Mouse (Mus musculus) forebrain, embryonic 12.5 days (tissue): Measurements from ENCODE around the gene Fam198a. TPM values are rescaled to one million over a fixed set of nuclear protein-coding genes. Genes with fewer than 3 reads are reported as not detected.

ENCODE experiments used
- ATAC-seq: fragments of 200-750 bp; cut with Nextera tagmentation; 2 replicates; pipeline ENCODE4 v1.8.0; 2017; ENCODE audit warnings: moderate TSS enrichment; ENCODE audit not compliant: low FRiP score
- H3K27ac ChIP-seq: fragments of 300-500 bp; sonication (generic); 2 replicates; pipeline ENCODE4 v1.5.1; 2016; ENCODE audit warnings: mild to moderate bottlenecking
- H3K27me3 ChIP-seq: fragments of 300-500 bp; sonication (generic); 2 replicates; pipeline ENCODE4 v1.6.1; 2016; ENCODE audit warnings: mild to moderate bottlenecking
- H3K36me3 ChIP-seq: fragments of 300-500 bp; sonication (generic); replicated peaks from 2 replicates; pipeline ENCODE4 v1.6.1; 2016; ENCODE audit warnings: mild to moderate bottlenecking
- H3K4me1 ChIP-seq: fragments of 300-500 bp; sonication (generic); 2 replicates; pipeline ENCODE4 v1.6.1; 2016
- H3K4me2 ChIP-seq: fragments of 300-500 bp; sonication (generic); 2 replicates; pipeline ENCODE4 v1.6.1; 2016; ENCODE audit warnings: mild to moderate bottlenecking, moderate library complexity
- H3K4me3 ChIP-seq: fragments of 300-500 bp; sonication (generic); replicated peaks from 2 replicates; pipeline ENCODE4 v1.5.1; 2016; ENCODE audit warnings: mild to moderate bottlenecking
- H3K9ac ChIP-seq: fragments of 300-500 bp; sonication (generic); 2 replicates; pipeline ENCODE4 v1.6.1; 2016; ENCODE audit warnings: mild to moderate bottlenecking
- H3K9me3 ChIP-seq: fragments of 300-500 bp; sonication (generic); 2 replicates; pipeline ENCODE4 v1.6.1; 2016
- WGBS: fragments of 180-500 bp; shearing (Covaris S2); methylation state at CpG from one replicate; pipeline ENCODE4 v1.1.7; 2016; 5-methylcytosine and 5-hydroxymethylcytosine counted together
- polyA plus RNA-seq: library from polyadenylated mRNA; unstranded; fragments of >200 nt; fragmentation: Nextera tagmentation; extraction: Ambion mirVana; gene quantifications from 2 replicates; pipeline ENCODE4 v1.2.1, GENCODE M21; 2016

The Fam198a gene
- polyA plus RNA-seq, 1 experiment from 2014 or later, result 1.2 TPM

DNA sequence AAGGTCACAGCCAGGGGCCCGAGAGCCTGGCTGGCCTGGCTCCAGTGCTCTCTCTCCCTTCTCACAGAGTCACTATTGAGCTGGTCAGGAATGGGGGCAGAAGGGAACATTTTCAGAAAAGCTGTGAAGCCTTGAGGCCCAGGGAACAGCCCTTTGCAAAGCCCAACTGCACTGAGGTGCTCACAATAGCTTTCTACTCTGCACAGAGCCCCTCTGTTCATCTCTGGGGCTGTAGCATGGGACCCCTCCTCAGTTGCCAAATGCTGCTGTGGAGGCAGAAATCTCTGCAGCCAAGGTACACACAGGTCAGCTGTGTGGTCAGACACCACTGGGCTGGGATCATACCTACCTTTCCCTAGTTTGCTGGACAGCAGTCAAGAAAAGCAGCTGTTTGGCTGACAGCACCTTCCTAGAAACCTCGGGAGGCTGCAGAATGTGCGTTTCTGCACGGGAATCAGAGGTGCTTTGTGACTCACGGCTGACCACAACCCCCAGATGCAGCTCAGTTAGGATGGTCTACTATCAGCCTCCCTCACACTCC, 19.1 kb downstream of the Fam198a start:
- no peak for ATAC-seq
- Histone ChIP-seq H3K36me3 (no peaks in the 10 kb centered on the region), H3K27ac (no peak overlapping the region), H3K9me3 (no peaks in the 10 kb centered on the region), H3K9ac (no peak overlapping the region), H3K27me3 (no peaks in the 10 kb centered on the region; the same call in 1 of the 2 replicates), H3K4me1 (no peaks in the 10 kb centered on the region), H3K4me2 (no peak overlapping the region), H3K4me3 (no peak overlapping the region)
- WGBS, result 76% methylated on average over 5 of the region's 5 CpGs

DNA sequence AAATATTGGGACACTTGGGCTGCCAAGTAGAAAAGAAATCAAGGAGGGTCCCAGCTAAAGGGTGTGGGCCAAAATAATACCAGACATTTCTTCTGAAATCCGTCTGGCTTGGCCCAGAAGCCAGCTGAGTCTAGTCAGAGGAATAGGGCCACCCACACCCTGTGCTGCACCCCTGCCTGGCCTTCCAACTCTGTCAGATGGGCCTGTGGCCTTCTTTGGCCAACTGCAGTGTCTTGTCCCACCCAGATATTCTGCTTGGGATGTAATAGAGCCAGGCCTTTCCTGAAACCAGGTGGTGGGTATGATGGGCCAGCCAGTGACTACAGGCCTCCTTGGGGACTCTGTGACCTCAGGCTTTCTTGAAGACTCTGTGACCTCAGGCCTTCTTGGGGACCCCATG, 22.4 kb downstream of the Fam198a start:
- H3K27me3 ChIP-seq, result no peaks in the 10 kb centered on the region; the same call in 1 of the 2 replicates
- no peak overlapping the region for H3K9ac ChIP-seq
- 71% methylated on average over 1 of the region's 1 CpGs for WGBS
- H3K4me3 ChIP-seq, result no peak overlapping the region
- no peaks in the 10 kb centered on the region for H3K4me1 ChIP-seq
- no peaks in the 10 kb centered on the region for H3K9me3 ChIP-seq
- no peak overlapping the region for H3K27ac ChIP-seq
- ATAC-seq, result no peak
- no peak overlapping the region for H3K4me2 ChIP-seq
- no peaks in the 10 kb centered on the region for H3K36me3 ChIP-seq

DNA sequence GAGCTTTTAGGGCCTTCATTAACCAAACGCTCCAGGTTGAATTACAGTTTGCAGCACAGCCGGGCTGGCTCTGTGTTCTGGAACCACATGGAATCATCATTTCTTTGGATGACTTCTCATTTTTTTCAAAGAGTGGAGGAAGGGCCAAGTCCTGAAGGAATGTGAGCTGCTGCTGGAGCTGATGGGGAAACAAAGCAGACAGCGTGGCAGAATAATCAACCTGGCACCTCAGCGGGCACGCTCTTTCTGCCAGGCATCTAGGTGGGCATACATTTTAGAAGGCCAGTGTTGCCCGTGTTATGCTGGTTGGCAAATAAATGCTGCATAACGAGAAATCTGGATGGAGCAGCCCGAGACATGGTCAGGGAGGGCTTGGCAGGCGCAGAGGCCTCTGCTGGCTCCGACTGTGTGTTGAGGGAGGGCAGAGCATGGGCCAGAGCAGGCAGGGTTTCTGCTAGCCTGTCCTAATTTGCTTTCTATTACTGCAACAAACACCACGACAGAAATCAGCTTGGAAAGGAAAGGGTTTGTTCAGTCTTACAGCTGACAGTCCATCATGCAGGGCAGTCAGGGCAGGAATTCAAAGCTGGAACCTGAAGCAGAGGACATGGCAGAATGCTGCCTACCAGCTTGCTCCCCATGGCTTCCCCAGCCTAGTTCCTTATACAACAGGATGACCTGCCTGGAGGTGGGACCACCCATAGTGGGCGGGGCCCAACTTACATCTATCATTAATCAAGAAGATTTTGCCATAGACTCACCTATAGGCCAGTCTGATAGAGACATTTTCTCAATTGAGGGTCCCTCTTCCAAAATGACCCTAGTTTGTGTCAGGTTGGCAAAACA, 23.6 kb downstream of the Fam198a start:
- Histone ChIP-seq H3K27me3 (no peaks in the 10 kb centered on the region; the same call in 1 of the 2 replicates), H3K9ac (no peak overlapping the region), H3K4me2 (no peak overlapping the region), H3K4me1 (no peaks in the 10 kb centered on the region), H3K9me3 (no peaks in the 10 kb centered on the region), H3K4me3 (no peak overlapping the region), H3K36me3 (no peaks in the 10 kb centered on the region), H3K27ac (no peak overlapping the region)
- no peak for ATAC-seq
- 85% methylated on average over 12 of the region's 12 CpGs for WGBS

DNA sequence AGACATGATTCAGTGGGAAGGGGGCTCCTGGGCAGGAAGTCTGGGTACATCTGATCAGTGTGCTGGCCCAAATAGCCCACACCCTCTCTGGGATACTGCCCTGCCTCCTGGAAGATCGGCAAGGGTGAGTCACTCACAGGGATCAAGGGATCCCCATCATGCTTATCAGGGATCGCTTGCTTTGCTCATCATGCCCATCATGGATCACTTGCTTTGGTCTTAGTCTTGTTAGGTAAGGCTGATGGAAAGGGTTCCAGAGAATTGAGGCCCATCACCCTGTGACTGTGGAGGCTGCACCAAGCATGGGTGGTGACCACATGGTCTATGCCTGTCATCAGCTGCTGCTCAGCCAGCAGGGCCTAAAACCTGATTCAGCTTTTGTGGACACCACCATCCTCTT, 24.5 kb downstream of the Fam198a start:
- WGBS, result 87% methylated on average over 2 of the region's 2 CpGs
- Histone ChIP-seq H3K9ac (no peak overlapping the region), H3K27ac (no peak overlapping the region)

DNA sequence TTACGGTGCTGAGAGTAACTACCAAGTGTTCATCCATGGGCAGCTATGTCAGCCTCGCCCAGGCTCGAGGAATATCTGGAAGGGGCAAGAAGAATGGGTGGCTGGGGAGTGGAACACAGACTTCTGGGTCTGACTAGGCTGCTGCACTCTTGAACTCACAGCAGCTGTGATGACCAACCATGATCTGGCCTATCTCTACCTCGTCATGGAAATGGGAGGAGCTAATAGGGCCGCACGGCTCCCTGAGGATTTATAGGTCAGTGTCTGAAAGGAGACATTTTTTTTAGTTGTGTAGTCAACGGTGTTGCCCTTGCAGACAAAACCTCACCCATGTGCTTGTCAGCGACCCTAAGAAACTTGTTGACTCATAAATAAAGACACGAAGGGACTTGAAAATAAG, 30.3 kb downstream of the Fam198a start:
- H3K4me1 ChIP-seq, result 0 out of 2 replicates have a peak, but pooled peaks cover 4% of the 10 kb centered on the region
- no peak overlapping the region for H3K4me2 ChIP-seq
- no peak for ATAC-seq
- H3K9ac ChIP-seq, result no peak overlapping the region
- no peak overlapping the region for H3K27ac ChIP-seq
- no peak overlapping the region for H3K4me3 ChIP-seq
- 86% methylated on average over 9 of the region's 9 CpGs for WGBS
- no peaks in the 10 kb centered on the region for H3K9me3 ChIP-seq
- H3K36me3 ChIP-seq, result peaks cover 16% of the 10 kb centered on the region
- H3K27me3 ChIP-seq, result no peaks in the 10 kb centered on the region

More for the DNA sequence above, 24.5 kb downstream of the Fam198a start:
- Histone ChIP-seq H3K9me3 (no peaks in the 10 kb centered on the region), H3K4me1 (no peaks in the 10 kb centered on the region), H3K4me2 (no peak overlapping the region), H3K4me3 (no peak overlapping the region), H3K27me3 (no peaks in the 10 kb centered on the region; the same call in 1 of the 2 replicates), H3K36me3 (no peaks in the 10 kb centered on the region)
- no peak for ATAC-seq

DNA sequence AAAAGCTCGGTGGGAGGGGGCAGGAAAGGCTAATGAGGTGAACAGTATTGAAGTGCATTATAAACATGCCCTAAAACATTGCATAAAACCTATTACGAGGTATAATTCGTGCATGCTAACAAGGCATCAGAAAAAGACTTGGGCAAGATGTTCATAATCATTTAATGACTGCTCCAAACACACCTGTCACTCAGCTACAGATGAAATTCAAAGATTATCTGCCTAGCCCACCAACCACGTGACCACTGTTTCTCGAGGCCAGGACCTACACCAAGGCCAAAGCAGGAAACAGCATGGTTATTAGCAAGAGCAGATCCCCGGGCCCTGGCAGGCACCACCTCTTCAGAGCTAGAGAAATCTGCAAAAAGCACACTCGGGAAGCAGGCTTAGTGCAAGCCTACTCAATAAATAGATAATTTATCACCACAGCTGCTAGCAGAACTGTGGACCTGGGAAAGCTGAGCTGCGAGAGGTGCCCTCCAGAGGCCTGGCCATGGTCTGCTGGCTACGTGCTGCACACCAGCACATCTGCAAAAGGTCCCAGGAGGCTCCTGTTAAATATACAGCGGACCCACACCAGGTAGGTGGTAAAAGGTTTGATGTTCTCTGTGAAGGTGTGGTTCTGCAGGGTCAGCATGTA, 30.8 kb downstream of the Fam198a start:
- H3K27me3 ChIP-seq, result no peaks in the 10 kb centered on the region
- no peak overlapping the region for H3K27ac ChIP-seq
- peaks cover 16% of the 10 kb centered on the region for H3K36me3 ChIP-seq
- H3K4me2 ChIP-seq, result no peak overlapping the region
- no peak overlapping the region for H3K4me3 ChIP-seq
- 0 out of 2 replicates have a peak, but pooled peaks cover 4% of the 10 kb centered on the region for H3K4me1 ChIP-seq
- no peak overlapping the region for H3K9ac ChIP-seq
- ATAC-seq, result no peak
- H3K9me3 ChIP-seq, result no peaks in the 10 kb centered on the region
- 86% methylated on average over 10 of the region's 10 CpGs for WGBS

DNA sequence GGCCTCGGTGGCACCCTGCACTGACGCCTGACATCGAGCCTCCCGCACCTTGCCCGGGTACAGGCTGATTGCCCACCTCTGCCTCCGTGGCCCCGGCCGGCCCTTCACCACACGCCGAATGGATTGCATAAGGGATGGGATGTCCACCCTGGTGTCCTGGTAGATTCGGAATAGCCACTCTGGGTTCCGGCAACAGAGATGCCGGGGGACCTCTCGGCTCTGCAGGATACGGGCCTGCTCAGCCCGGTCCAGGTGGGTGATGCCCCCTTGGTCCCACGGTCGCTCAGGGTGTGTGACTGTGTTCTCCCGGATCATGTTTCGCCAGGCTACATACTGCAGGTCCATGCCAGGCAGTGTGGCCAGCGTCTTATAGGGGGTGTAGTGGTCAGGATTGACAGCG, 31.4 kb downstream of the Fam198a start:
- H3K4me3 ChIP-seq, result no peak overlapping the region
- H3K4me2 ChIP-seq, result no peak overlapping the region
- no peaks in the 10 kb centered on the region for H3K9me3 ChIP-seq
- no peak overlapping the region for H3K27ac ChIP-seq
- peaks cover 16% of the 10 kb centered on the region for H3K36me3 ChIP-seq
- no peak for ATAC-seq
- H3K27me3 ChIP-seq, result no peaks in the 10 kb centered on the region
- 97% methylated on average over 22 of the region's 22 CpGs for WGBS
- H3K4me1 ChIP-seq, result 0 out of 2 replicates have a peak, but pooled peaks cover 4% of the 10 kb centered on the region
- no peak overlapping the region for H3K9ac ChIP-seq

DNA sequence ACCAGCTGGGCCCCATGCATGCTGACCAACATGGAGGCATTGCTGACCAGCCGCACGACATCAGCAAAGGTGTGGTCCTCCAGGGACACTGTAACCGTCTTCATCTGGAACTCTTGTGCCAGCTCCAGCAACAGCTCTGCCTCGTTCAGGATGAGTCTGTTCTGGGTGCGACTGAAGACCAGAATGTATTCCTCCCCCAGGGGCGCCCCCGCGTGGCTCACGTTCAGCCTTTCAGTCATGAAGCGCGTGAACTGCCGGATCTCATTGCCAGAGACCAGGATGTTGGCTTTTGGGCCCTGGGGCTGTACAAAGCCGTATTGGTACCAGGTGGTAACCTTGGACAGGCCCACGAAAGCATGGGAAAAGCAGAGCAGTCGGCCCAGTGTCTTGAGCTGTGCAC, 31.9 kb downstream of the Fam198a start:
- Histone ChIP-seq H3K36me3 (peaks cover 16% of the 10 kb centered on the region), H3K4me3 (no peak overlapping the region), H3K4me1 (0 out of 2 replicates have a peak, but pooled peaks cover 4% of the 10 kb centered on the region), H3K27me3 (no peaks in the 10 kb centered on the region), H3K4me2 (no peak overlapping the region), H3K9ac (no peak overlapping the region), H3K9me3 (no peaks in the 10 kb centered on the region), H3K27ac (no peak overlapping the region)
- ATAC-seq, result no peak
- 89% methylated on average over 15 of the region's 15 CpGs for WGBS

DNA sequence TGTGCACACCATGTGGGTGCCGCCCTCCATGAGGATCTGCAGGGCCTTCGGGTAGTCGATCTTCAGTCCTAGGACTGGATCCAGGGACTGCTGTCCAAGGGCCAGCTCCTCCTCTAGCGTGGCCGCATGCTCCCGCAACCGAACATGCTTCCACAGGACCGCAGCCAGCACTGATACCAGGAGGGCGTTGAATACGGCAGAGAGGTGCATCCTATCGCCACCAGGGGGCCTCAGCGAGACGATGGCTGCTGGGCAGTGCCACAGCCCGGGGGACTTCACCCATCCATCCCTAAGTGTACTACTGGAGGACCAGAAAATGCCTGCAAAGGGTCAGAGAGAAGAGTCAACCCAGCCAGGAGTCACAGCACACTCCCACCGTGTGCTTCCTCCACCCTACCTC, 32.7 kb downstream of the Fam198a start:
- peaks cover 16% of the 10 kb centered on the region for H3K36me3 ChIP-seq
- no peak overlapping the region for H3K4me3 ChIP-seq
- no peaks in the 10 kb centered on the region for H3K9me3 ChIP-seq
- no peak overlapping the region for H3K27ac ChIP-seq
- no peaks in the 10 kb centered on the region for H3K27me3 ChIP-seq
- ATAC-seq, result peak; percentile 30; the same call in 1 of the 2 replicates
- no peak overlapping the region for H3K4me2 ChIP-seq
- no peak overlapping the region for H3K9ac ChIP-seq
- H3K4me1 ChIP-seq, result 0 out of 2 replicates have a peak, but pooled peaks cover 4% of the 10 kb centered on the region
- 50% methylated on average over 15 of the region's 15 CpGs for WGBS

DNA sequence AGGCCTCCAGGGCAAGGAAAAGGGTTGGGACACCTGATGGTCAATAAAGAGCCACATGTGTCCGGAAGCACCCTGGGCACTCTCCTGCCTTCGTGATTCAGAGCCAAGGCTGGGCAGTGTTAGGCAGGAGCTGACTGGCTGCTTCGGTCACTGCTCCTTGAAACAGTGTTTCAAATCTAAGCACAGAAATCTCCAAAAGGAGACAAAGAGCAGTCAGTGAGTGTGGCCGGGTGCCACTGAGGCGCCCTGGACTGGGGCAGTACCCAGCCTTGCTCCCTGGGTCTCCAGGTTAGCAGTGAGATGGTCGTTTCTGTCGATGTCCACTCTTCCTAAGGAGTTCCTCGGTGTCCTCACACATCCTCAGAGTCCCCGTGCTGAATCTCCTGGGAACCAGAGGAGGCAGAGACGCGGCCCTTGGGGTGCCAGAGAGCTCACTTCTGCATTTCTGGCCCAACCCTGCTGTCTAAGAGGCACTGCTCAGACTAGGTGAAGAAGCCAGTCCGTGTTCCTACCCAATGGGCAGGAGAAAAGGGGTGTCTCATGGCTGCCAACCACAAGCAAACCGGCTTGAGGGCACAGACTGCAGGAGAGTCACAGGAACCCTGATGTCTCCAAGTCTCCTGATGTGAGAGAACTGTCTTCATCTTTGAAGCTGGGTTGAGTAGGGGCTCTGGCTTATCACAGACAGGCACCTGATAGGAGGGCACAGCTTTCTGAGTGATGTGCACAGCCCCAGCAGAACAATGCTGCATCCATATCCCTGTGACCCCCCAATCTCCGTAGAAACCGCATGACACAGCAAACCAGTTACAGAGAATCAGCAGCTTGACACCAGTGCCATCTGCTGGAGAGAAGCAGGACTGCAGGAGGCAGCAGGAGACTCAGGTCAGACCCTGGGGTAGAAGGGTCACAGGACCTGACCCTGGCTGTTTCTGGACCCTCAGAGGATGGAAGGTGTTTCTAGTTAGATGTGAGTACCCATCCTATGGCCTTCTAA, 34.0 kb downstream of the Fam198a start:
- no peak overlapping the region for H3K4me2 ChIP-seq
- H3K36me3 ChIP-seq, result peaks cover 16% of the 10 kb centered on the region
- no peaks in the 10 kb centered on the region for H3K9me3 ChIP-seq
- no peak overlapping the region for H3K9ac ChIP-seq
- peaks cover 10% of the 10 kb centered on the region for H3K4me1 ChIP-seq
- no peak overlapping the region for H3K27ac ChIP-seq
- ATAC-seq, result peak; percentile 49; the same call in 1 of the 2 replicates
- H3K4me3 ChIP-seq, result no peak overlapping the region
- 71% methylated on average over 15 of the region's 15 CpGs for WGBS
- H3K27me3 ChIP-seq, result no peaks in the 10 kb centered on the region

DNA sequence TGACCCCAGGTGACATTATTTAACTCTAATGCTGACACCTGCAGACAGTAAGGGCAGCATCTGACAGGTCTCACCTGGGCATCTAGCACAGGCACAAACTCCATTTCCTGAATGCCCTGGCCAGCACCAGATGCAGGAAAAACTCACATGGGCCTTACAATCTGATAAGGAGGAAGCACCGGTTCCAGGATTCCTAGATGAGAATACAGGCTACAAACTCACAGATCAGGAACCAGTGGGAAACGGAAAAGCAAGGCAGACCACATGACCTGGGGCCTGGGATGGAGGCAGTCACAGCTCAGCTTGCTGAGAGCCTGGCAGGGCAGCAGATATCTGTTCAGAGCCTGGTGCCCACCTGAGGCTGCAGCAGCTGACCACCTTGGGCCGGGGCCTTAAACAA, 38.1 kb downstream of the Fam198a start:
- ATAC-seq, result no peak
- Histone ChIP-seq H3K4me1 (peaks cover 12% of the 10 kb centered on the region), H3K36me3 (peaks cover 7% of the 10 kb centered on the region; the same call in 1 of the 2 replicates), H3K27me3 (no peaks in the 10 kb centered on the region), H3K27ac (no peak overlapping the region), H3K9ac (no peak overlapping the region), H3K4me3 (no peak overlapping the region), H3K9me3 (no peaks in the 10 kb centered on the region), H3K4me2 (no peak overlapping the region)
- 83% methylated on average over 3 of the region's 3 CpGs for WGBS
